Mouse (Mus musculus): ENCODE data around the gene Pyurf. TPM values are rescaled to one million over a fixed set of nuclear protein-coding genes. Genes with fewer than 3 reads are reported as not detected.

Pyurf gene
- polyA plus RNA-seq, 1 experiment from 2014 or later: 16.5 TPM

GRCm38 (mm10) chr6:57647256-57647655 lies 44.6 kb downstream of the Pyurf start:
- H3K27me3 ChIP-seq: no peaks in the 10 kb centered on the region
- H3K9me3 ChIP-seq: no peaks in the 10 kb centered on the region
- no peaks in the 10 kb centered on the region for H3K4me1 ChIP-seq
- no peaks in the 10 kb centered on the region for H3K36me3 ChIP-seq
- 68% methylated on average over 1 of the region's 1 CpGs for WGBS
- no peak overlapping the region for H3K4me2 ChIP-seq (replicated peaks)
- ATAC-seq (ENCODE audit: insufficient number of reproducible peaks, insufficient read depth, low FRiP score, low TSS enrichment): no peak
- no peak overlapping the region for H3K9ac ChIP-seq
- H3K4me3 ChIP-seq: no peak overlapping the region
- no peak overlapping the region for H3K27ac ChIP-seq

DNA sequence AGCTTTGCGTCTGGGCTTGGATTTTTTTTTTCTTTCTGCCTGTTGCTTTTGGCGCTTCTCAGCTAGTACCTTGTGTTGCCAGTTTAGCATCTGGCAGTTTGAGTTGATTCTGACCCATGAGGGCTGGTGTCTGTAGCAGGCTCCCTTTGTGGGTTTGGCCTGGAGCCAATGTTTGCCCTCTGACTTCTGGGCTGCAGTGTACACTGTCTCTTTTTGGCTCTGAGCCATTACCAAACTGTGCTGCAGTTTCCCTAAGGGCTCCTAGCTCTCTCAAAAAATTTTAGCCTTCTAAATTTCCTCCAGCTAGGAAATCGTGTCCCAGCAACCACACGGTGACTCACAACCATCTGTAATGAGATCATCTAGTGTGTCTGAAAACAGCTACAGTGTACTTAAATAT lies 50.1 kb downstream of the Pyurf start:
- Histone ChIP-seq H3K36me3 (no peaks in the 10 kb centered on the region), H3K4me3 (no peak overlapping the region), H3K9ac (no peak overlapping the region), H3K27ac (no peak overlapping the region), H3K4me2 (replicated peaks) (no peak overlapping the region), H3K4me1 (no peaks in the 10 kb centered on the region), H3K27me3 (no peaks in the 10 kb centered on the region), H3K9me3 (no peaks in the 10 kb centered on the region)
- 26% methylated on average over 4 of the region's 4 CpGs for WGBS
- ATAC-seq (ENCODE audit: insufficient number of reproducible peaks, insufficient read depth, low FRiP score, low TSS enrichment): peak; percentile 84; the same call in 1 of the 2 replicates

GRCm38 (mm10) chr6:57639531-57639930 lies 52.3 kb downstream of the Pyurf start:
- 56% methylated on average over 1 of the region's 1 CpGs for WGBS
- no peak for ATAC-seq (ENCODE audit: insufficient number of reproducible peaks, insufficient read depth, low FRiP score, low TSS enrichment)
- no peak overlapping the region for H3K4me2 ChIP-seq (replicated peaks)

More at GRCm38 (mm10) chr6:57639531-57639930, 52.3 kb downstream of the Pyurf start:
- H3K27me3 ChIP-seq: no peaks in the 10 kb centered on the region
- no peak overlapping the region for H3K27ac ChIP-seq
- no peaks in the 10 kb centered on the region for H3K9me3 ChIP-seq
- no peaks in the 10 kb centered on the region for H3K36me3 ChIP-seq
- H3K4me1 ChIP-seq: no peaks in the 10 kb centered on the region
- no peak overlapping the region for H3K4me3 ChIP-seq
- H3K9ac ChIP-seq: no peak overlapping the region

Other genes starting within 250 kb of the Pyurf start
- gene Ppm1k, start 156.6 kb downstream of the Pyurf start, polyA plus RNA-seq (2016; fragmentation: Nextera tagmentation; extraction: Ambion mirVana): 4.3 and 5.2 TPM in 2 replicates
- 1.9 and 2.5 TPM in 2 replicates for gene Herc6, start 111.1 kb downstream of the Pyurf start, polyA plus RNA-seq (2016; fragmentation: Nextera tagmentation; extraction: Ambion mirVana)
- 37.7 and 39.7 TPM in 2 replicates for gene Lancl2, start 10.5 kb upstream of the Pyurf start, polyA plus RNA-seq (2016; fragmentation: Nextera tagmentation; extraction: Ambion mirVana)
- gene Vopp1, start 133.1 kb upstream of the Pyurf start, polyA plus RNA-seq (2016; fragmentation: Nextera tagmentation; extraction: Ambion mirVana): 71.2 and 76.2 TPM in 2 replicates
- gene Vmn1r21, start 158.3 kb upstream of the Pyurf start, polyA plus RNA-seq (2016; fragmentation: Nextera tagmentation; extraction: Ambion mirVana): not detected in 2 replicates
- not detected in 2 replicates for gene Vmn1r22, start 215.9 kb upstream of the Pyurf start, polyA plus RNA-seq (2016; fragmentation: Nextera tagmentation; extraction: Ambion mirVana)
- gene Vmn1r23, start 234.8 kb upstream of the Pyurf start, polyA plus RNA-seq (2016; fragmentation: Nextera tagmentation; extraction: Ambion mirVana): not detected in 2 replicates